Mouse (Mus musculus) gastrocnemius, adult 8-10 months (tissue): Measurements from ENCODE around the gene Anp32a. TPM values are rescaled to one million over a fixed set of nuclear protein-coding genes. Genes with fewer than 3 reads are reported as not detected.

Experiments
- DNase-seq, 2 experiments: peaks; one replicate each; pipeline ENCODE4 v3.0.0; 2022; ENCODE audit warnings: low spot score in 2 of 2
- total RNA-seq, 4 experiments: library from RNA; stranded (reverse); gene quantifications; 2 replicates each; pipeline ENCODE4 v1.2.4; 2022

Gene Anp32a
- total RNA-seq, 4 experiments from 2014 or later, result 56.9 to 73.2 (median 69.1) TPM

DNA sequence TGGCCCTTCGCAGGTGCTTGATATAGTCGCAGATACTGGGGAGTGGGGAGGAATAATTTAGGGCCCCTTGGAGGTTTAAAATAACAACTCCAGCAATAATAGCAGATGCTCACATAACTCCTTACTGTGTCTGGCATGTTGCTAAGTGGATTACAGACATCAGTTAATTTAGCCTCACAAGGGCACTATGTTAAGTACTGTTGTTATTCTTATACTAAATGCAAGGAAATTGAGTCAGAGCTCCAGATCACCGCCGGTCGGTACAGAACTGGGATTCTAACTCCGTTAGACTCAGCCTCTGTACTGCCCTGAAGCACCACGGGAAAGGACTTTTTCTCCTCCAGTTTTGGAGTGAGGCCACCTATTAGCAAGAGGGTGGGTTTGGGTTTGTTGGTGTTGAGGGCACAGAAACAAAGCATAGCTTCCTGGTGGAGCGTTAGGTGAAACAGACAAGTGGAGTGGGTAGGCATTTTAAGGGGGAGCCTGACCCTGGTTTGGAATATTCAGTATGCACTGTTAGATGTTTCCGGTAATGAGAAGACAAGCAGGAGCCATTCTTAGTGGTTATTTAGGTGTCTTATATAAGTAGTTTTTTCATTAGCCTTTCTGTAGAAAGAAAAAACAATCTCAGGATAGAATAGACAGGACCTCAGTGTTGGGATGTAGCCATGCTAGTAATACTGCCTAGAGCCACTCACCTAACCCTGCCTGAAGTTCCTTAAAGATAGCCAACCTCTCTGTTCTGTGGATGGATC is 4.7 kb downstream of the Anp32a start:
- no peak for DNase-seq

DNA sequence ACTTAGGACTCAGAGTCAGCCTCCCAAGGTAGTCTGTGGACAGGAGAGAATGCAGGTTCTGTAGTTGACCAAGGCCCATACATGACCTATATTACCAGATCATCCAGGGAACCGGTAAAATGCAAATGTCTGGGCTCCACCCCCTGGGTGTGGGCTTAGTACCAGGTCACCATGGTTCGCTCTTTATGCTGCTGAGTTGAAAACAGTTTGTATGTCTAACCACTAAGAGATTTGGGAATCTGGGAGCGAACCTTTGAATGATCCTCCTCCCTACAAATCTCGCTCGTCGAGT is 5.2 kb downstream of the Anp32a start:
- DNase-seq, result no peak

DNA sequence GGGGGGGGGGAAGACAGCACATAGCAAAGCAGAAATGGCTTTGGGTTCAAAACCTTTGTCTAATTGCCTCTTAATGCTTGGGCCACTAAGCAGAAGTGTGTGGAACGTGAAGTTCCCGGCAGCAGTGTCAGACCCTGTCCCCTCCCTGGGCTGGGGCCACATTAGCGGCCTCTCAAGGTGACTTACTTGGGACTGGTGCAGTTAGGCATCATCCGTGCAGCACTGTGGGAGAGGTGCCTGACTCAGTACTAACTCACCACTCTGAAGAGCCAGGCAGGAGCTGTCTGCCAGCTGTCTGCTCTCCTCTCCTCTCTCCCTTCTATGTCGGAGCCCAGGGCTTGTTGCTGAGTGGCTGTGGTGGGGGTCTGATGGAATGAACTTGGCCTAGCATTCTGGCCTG is 6.1 kb downstream of the Anp32a start:
- no peak for DNase-seq

DNA sequence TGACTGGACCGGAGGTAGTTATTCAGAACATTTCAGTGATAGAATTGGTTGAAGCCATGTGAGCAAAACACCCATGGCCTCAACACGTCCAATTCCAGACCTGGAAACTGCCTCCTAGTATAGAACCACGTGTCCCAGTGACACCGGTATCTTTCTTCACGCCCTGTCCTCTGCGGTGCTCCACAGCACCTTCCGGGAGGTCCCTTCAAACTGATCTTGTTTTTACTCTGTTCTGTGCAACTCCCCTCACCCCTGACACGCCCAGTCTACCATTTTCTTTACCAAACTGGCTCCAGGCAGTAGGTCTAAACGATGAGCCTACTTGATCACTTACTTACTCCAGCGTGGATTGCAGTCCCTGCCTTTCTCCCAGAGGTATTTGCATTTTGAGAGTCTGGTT is 7.0 kb downstream of the Anp32a start:
- no peak for DNase-seq

DNA sequence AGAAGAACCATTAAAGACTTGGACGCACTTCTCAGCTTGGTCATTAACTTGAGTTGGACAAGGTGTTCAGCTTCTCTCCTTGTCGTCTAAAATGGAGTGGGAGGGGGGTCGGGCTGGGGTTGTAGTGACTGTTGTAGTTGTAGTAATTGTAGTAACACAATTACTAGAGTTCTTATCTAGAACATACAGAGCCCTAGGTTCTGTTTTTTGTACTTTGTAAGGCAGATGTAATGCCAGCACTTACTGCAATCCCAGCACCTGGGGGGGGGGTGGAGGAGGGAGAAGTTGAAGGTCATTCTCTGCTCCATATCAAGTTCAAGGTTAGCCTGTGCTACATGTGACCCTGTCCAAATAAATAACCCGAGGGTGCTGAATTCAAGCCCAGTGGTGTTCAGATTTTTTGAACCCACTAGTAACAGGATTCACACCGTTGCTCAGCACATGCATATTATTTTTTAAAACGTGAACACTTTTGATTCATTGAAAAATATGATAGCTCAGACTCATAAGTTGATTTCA is 7.4 kb downstream of the Anp32a start:
- DNase-seq, result no peak

DNA sequence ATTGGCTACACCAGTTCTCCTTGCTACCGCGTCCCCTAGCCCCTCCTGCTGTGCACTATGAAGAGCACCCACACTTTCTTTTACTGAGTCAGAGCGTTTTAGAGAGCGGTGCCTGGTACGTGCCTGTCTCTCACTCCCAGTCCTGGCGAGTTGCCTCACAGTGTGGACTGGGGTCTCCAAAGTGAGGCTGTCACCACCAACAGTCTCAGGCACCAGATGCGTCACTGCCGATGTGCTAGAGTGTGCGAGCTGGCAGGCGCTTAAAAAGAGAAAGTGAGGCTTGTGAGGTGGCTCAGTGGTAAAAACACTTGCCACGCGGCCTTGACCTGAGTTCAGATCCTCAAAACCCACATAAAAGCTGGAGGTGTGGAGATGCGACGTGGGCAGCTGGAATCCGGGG is 8.2 kb downstream of the Anp32a start:
- no peak for DNase-seq

DNA sequence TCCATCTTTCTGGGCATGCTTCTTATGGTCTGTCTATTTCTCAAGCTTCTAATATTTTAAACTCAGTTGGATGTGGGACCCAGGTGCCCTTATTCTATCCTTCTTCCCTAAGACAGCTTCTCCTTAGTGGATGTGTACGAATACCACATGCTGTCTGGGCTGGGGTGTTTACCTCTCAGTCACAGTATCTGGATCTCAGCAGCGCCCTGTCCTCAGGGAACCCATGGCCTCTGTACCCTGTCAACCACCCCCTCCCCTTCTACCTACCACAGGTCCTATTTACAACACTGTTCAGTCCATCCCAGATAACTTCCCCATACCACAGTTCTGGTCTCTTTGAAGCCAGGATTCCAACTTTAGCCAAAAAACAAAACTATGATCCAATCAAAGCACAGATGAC is 9.6 kb downstream of the Anp32a start:
- no peak for DNase-seq

DNA sequence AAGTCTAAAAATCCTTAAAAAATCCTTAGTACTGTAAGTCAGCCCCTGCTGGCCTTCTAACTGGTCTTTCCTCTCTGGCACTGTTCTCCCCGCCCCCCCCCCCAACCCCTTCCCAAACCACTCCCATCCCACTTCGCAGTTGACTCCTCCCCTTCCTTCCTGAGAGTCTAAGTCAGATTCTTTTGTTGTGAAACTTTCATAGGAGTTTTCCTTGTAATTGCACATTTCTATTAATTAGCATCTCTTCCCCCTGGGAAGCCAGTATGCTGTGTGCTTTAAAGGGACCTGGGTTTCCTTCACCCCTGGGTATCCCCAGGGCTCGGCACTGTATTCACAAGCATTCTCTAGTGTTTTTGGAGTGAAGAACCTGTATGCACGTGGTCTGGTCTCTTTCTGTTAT is 10.1 kb downstream of the Anp32a start:
- no peak for DNase-seq

DNA sequence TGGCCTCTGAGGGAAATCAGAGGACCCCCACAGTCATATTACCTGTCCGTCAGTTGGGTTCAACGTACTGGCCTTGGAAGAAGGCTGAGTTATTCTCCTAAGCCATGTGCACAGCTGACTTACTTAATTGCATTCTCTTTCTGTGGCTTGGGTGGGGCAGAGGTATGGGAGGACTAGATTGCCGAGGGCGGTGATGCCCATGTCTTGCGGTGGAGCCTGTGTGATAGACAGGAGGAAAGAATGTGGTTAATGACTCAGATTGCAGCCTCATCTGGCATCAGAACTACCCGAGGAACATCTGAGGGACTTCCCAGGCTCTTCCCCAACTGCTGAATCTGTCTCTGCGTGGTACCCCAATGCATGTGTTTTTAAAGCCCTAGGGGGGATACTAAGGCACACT is 12.7 kb downstream of the Anp32a start:
- DNase-seq, result no peak

DNA sequence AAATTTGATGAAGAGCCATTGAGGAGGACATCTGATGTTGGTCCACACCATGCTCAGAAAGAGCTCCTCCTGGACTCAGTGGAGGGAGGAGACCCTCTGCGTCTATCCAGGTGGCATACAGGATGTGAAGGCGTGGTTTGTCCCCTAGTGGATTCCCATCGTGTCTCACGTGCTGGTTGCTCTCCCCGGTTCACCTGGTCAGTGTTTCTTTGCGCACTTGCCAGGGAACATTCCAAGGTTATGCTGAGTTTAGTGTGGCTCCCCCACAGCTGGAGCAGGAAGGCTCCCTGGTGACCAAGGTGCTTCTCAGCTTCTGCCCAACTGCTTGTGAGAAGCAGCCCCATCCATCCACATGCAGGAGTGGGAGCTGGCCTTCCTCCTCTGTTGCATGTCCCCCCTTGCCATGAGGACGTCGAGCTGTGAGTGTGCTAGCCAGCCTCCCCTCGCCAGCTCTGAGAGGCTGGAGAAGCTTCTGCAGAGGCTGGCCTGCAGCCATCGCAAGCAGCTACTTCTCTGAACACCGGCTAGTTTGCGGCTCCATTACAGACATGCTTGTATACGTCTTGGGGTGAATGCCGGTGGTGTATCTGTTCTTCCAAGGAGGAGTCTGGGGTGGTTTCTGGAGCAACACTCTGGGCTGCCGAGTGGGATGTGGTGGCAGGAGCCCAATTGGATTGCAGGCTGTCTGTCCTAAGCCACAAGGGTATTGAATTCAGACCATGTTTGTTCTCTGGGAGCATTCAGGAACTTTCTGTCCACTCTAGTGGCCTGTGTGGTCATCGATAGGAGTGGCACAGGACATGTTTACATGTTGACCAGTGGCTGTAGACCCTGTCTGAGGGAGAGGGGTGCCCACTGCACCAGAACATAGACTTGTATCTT is 14.0 kb downstream of the Anp32a start:
- no peak for DNase-seq

DNA sequence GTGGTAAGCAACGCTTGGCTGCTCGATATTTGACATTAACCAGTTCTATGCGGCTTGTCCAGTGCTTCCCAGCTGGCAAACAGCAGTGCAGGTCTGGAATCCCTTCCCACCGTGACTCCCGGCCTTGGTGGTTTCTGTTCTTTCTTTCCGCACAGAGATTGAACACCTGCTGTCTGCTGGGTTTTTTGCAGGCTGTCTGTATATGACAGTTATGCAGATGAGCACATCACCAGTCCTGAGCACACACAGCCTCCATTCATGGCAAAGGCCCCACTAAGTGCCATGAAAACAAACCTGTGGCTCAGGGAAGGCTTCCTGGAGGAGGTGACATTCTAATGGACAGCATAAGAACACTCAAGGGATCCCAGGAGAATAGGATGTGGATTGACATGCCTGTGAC is 14.7 kb downstream of the Anp32a start:
- no peak for DNase-seq

DNA sequence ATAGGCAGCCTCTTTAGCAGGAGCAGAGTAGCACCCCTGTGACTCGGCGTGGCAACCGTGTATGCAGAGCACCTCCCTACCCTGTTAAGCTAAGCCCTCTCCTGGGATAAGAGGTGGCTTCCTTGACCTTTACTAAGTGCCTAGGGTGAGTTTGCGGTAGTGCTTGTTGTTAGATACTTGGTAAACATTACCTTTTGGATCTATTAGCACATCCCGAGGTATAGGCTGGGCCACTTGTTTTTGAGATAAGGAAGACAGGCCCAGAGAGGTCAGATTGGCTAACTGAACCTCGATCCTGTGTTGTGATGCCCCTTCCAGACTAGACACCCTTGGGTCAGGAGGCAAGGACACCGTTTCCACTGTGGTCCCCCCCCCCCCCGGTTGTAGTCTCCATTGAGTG is 16.5 kb downstream of the Anp32a start:
- no peak for DNase-seq

DNA sequence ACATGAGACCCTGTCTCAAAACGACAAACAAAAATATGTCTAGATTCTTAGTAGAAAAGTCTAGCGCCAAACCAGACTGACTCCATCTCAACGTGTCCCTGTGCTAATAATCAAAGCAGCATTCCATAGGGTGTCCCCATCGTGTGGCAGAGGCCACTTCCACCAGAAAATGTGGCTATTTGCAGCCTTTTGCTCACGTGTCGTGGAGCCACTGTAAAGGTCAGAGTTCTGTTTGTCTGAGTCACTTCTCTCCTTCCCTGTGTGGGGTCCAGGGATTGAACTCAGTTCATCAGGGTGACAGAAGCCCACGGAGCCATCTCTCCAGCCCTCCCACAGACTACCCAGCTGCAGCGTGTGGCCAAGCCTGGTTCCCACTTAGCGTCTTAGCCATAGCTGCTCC is 17.8 kb downstream of the Anp32a start:
- DNase-seq, result no peak

DNA sequence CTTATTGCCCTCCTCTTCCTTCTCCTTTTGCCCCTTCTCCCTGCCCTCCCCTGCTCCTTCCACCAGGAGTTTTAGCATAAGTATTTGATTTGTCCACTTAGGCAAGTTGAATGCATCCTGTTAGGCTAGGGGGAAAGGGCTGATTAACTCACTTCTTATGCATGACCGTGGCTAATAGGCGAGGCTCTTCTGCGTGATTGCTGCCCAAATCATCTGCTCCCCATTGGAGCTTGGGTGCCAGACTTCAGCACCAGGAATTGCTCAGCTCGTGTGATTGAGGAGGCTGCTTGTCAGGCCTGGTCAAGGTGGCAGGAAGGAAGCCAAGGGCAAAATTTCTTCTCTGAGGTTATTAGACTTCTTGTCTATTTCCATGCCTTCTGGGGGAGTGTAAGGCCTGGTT is 19.8 kb downstream of the Anp32a start:
- DNase-seq, result no peak

DNA sequence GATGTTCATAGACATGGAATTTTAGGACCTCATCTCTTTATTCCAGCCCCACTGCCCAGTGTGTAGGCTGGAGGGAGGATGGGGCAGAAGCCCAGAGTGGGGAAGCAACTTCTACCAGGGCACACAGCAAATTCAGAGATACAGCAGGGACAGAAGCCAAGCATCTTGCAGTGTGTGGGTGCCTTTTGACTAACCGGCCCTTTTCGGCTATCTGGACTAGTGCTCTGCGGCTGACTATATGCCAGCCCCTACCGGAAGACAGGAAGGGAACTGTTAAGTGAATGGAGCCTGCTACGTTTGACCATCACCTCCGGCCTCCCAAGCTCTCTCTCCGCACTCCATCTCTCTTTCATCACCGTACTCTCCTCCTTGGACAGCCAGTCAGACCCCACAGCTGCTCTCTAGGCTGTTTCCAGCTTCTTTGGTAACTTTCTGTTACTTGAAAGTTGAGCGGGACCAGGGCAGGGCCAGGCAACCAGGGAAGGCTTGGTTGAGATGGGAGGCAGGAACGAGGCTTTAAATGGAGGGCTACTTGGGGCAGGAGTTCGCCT is 21.8 kb downstream of the Anp32a start:
- no peak for DNase-seq

DNA sequence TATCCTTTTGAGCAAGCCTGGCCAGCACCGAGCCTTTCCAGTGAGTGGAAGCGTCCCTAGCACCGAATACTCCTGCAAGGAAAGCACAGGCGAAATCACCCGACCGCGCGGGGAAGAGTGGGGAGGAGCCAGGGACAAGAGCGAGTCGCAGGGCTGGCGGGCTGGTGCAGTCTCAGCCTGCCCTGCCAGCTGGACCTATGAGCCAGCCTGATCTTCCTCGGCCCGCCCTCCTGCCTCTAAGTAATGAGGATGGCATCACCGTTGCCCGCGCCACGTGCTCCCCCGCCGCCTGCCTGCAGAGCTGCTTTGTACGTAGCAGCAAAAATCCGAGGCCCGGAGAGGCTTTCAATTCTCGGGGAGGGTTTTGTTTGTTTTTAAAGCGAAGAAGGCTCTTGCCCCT is 22.5 kb downstream of the Anp32a start:
- DNase-seq, result peak; percentile 82 to 86

DNA sequence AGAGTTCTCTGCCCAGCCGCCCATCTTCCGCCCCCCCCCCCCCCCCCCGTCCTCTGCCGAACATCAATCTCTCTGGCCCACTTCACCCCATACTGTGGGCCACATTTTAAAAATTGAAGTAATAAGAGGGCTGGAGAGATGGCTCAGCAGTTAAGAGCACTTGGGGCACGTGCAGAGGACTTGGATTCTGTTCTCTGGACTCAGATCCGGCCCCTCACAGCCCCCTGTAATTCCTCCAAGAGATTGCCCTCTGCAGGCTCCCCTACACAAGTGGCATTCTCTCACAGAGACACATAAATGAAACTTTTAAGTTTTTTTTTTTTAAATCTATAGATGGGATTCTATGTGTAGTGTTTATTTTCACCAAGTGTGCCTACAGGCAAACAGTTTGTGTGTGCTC is 23.1 kb downstream of the Anp32a start:
- DNase-seq, result no peak

DNA sequence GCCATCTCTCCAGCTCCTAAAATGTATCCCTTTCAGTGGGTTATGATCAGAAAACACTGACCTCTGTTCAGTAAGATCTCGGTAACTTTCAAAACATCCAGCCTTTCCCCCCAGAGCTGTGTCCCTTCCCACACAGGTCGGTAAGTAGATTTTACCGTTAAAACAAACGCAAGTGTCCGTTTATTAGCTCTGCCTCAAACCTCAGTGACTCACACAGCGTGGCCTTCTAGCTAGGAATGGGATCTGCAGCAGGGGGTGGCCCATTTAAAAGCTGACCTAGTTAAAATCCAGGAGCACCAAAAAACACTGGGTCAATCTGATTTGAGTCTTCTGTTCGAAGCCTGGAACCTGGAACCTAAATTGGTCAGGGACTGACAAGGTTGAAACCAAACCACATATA is 23.7 kb downstream of the Anp32a start:
- DNase-seq, result no peak

DNA sequence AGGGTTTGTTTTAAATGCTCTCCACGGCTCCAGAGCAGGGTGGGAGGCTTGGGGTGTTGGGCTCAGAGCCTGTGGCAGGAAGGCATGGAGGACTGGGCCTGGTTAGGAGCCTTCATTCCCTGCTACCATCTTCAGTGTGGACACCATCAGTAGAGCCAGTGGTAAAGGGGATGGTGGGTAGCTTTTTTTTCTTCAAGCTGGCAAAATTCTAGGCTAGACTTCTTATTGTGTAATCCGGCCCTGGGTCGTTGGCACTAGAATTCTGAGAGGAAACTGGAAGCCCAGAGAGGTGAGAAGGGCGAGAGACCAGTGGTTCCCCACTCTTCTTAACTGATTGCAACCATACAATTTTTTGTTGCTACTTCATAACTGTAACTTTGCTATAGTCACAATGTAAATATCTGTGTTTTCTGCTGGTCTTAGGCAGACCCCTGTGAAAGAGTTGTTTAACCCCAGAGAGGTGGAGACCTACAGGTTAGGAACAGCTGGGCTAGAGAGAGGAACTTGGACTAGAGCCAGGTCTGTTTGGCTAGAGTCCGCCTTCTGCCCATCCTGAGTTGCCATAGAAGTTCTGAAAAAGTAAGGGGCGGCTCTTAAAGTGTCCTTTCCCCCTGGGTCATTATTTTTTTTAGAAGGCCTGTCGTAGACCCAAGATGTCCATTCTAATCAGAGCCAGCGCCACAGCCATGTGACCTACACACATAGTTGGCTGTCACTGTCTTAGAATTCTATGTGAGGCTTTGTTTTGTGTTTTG is 24.4 kb downstream of the Anp32a start:
- DNase-seq, result no peak

DNA sequence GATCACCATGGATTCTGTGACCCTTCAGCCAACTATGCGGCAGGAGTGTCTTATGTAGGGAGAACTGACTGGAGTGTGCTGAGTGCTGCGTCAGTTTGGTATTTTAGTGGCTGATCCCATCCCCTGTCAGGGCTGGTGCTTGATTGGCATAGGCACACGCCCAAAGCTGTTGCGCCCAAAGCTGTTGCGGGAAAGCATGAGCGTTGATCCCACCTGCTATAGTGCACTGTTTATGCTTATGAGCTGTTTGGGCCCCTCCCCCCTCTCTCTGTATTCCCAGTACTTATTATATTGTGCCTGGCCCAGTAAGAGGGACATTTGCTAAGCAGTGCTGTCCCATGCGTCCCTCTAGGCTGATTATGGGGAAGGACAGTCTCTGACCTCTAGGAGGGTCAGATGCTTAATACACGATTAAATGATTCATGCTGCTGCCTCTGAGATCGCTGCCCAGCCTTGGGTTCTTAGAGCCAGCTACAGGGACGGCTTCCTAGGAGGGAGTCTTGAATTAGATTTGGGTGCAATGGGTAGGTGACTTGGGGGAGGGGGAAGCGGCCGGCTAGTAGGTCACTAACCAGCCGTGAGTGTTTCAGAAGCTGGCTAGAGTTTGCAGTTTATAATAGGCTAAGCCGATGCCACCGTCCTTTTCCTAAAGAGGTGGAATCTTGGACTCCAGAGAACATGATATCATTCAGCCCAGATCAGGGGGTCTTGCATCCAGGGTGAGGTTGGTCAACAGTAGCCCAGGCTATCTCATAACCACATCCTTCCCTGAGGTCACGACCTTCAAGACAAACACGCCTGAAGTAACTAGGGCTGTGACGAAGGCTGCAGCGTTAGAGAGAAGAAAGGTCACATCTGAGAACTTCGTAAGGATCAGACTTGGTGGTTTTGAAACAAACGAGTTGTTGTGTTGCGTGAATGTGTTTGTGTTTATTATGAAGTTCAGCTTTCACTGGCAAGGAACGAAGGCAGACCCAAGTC is 25.7 kb downstream of the Anp32a start:
- no peak for DNase-seq
